Mouse (Mus musculus) neural tube, embryonic 11.5 days (tissue): ENCODE data around the gene Slc2a1. TPM values are rescaled to one million over a fixed set of nuclear protein-coding genes. Genes with fewer than 3 reads are reported as not detected.

Experiments used
- ATAC-seq: fragments of 200-750 bp; cut with Nextera tagmentation; 2 replicates; pipeline ENCODE4 v1.8.0; 2017; ENCODE audit warnings: moderate number of reproducible peaks, mild to moderate bottlenecking, moderate TSS enrichment, moderate library complexity; ENCODE audit not compliant: insufficient read depth, low FRiP score, low TSS enrichment
- DNase-seq: peaks from one replicate; pipeline ENCODE4 v3.0.0-alpha.2; 2015; ENCODE audit warnings: low spot score
- H3K27ac ChIP-seq: fragments of 300-500 bp; sonication (generic); 2 replicates; pipeline ENCODE4 v1.5.1; 2014; ENCODE audit warnings: low read depth, mild to moderate bottlenecking, low read length
- H3K27me3 ChIP-seq: fragments of 300-500 bp; sonication (generic); 2 replicates; pipeline ENCODE4 v1.6.1; 2014; ENCODE audit warnings: mild to moderate bottlenecking, low read length, mixed read lengths; ENCODE audit not compliant: control insufficient read depth, insufficient read depth
- H3K36me3 ChIP-seq: fragments of 300-500 bp; sonication (generic); 2 replicates; pipeline ENCODE4 v1.6.1; 2014; ENCODE audit warnings: mild to moderate bottlenecking, low read length, moderate library complexity, mixed read lengths; ENCODE audit not compliant: control insufficient read depth, insufficient read depth
- H3K4me1 ChIP-seq: fragments of 300-500 bp; sonication (generic); 2 replicates; pipeline ENCODE4 v1.6.1; 2014; ENCODE audit warnings: low read length, mixed read lengths; ENCODE audit not compliant: control insufficient read depth, insufficient read depth
- H3K4me2 ChIP-seq: fragments of 300-500 bp; sonication (generic); 2 replicates; pipeline ENCODE4 v1.6.1; 2014; ENCODE audit warnings: low read depth, mild to moderate bottlenecking, moderate library complexity
- H3K4me3 ChIP-seq: fragments of 300-500 bp; sonication (generic); 2 replicates; pipeline ENCODE4 v1.5.1; 2014; ENCODE audit warnings: low read depth, low read length
- H3K9ac ChIP-seq: fragments of 300-500 bp; sonication (generic); 2 replicates; pipeline ENCODE4 v1.6.1; 2014; ENCODE audit warnings: mild to moderate bottlenecking, low read length
- H3K9me3 ChIP-seq: fragments of 300-500 bp; sonication (generic); 2 replicates; pipeline ENCODE4 v1.6.1; 2016; ENCODE audit warnings: low read length; ENCODE audit not compliant: control insufficient read depth
- WGBS: fragments of 180-500 bp; shearing (Covaris S2); extraction: QIAGEN DNeasy Blood & Tissue Kit; methylation state at CpG from one replicate; pipeline ENCODE4 v1.1.7; 2014; 5-methylcytosine and 5-hydroxymethylcytosine counted together
- polyA plus RNA-seq: library from polyadenylated mRNA; unstranded; fragments of >200 nt; fragmentation: Nextera tagmentation; extraction: Ambion mirVana; gene quantifications from 2 replicates; pipeline ENCODE4 v1.2.1, GENCODE M21; 2014

The Slc2a1 gene
- polyA plus RNA-seq, 1 experiment from 2014 or later, result 162 TPM

DNA sequence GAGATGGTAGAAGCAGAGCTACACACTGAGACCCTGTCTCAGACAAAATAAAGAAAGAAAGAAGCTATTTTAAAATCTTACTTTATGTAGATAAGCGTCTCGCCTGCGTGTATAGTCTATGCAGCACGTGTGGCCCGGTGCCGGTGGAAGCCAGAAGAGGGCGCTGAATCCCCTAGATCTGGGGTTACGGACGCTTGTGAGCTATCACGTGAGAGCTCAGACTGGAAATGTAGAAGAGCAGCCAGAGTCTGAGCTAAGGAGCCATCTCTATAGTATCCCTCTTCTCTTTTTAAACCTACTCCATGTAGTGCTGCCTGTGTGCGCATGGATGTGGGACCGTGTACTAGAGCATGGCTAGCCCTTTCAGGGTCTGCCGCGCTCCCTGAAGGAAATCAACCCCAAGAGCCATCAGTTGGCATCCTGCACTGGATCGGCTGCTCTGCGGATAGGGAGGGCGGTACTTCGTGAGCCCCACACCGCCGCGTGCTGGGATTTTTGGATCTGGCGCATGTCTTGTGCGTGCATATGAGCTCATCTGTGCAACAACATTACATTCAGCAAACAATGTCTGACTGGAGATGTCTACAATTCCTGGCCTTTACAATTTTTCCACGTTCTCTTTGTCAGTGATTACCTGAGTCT is 33.8 kb downstream of the Slc2a1 start:
- Histone ChIP-seq H3K4me1 (0 out of 2 replicates have a peak, but pooled peaks cover 2% of the 10 kb centered on the region), H3K4me3 (no peak overlapping the region), H3K27me3 (no peaks in the 10 kb centered on the region), H3K9me3 (no peaks in the 10 kb centered on the region), H3K36me3 (no peaks in the 10 kb centered on the region), H3K27ac (no peak overlapping the region), H3K4me2 (peak overlapping the region; percentile 40), H3K9ac (0 out of 2 replicates have a peak overlapping the region, but pooled peaks have one; percentile 23)
- DNase-seq (peak; percentile 78), ATAC-seq (peak; percentile 60; the same call in 1 of the 2 replicates)
- 26% methylated on average over 24 of the region's 24 CpGs for WGBS

DNA sequence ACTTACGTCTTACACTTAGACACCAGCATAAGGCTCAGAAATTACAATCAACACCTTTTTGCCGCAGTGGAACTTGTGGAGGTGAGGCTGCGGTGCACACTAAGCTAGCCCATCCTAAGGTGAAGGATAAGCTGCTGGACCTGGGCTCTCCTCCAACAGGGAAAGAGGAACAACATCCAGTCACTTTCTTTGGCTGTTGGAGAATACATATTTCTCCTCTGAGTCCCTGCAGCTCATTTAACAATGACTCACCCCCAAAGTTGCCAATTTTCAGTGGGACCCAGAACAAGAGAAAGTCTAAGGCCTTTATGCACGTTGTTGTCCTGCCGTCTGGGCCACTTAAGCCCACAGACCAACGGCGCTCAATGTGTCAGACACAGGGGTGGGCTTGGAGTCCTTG is 38.3 kb downstream of the Slc2a1 start:
- Histone ChIP-seq H3K4me1 (no peaks in the 10 kb centered on the region), H3K4me2 (no peak overlapping the region), H3K4me3 (no peak overlapping the region), H3K9me3 (no peaks in the 10 kb centered on the region), H3K27ac (no peak overlapping the region), H3K27me3 (no peaks in the 10 kb centered on the region), H3K36me3 (no peaks in the 10 kb centered on the region), H3K9ac (no peak overlapping the region)
- DNase-seq (no peak), ATAC-seq (no peak)
- 90% methylated on average over 7 of the region's 7 CpGs for WGBS

DNA sequence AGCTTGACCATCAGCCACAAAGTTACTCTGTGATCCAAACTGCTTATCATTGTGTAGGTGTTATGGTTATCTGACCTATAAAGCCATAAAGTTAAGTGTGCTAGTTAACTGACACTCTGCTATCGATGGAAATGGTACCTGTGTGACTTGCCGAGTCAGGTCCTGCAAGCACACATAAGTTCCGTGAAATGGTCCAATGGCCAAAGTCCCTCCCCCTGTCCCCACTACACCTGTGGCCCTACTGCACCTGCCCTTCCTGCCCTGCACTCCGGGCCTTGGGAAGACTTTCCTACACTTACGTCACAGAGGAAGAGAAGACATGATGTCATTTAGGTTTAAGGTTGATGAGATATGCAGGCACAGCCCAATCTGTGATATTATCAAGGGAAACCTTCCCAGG is 38.8 kb downstream of the Slc2a1 start:
- ATAC-seq, result no peak
- H3K4me2 ChIP-seq, result no peak overlapping the region
- 91% methylated on average over 5 of the region's 5 CpGs for WGBS
- no peaks in the 10 kb centered on the region for H3K4me1 ChIP-seq
- no peak overlapping the region for H3K27ac ChIP-seq
- no peak for DNase-seq
- H3K9me3 ChIP-seq, result no peaks in the 10 kb centered on the region
- H3K36me3 ChIP-seq, result no peaks in the 10 kb centered on the region
- H3K4me3 ChIP-seq, result no peak overlapping the region
- H3K9ac ChIP-seq, result no peak overlapping the region
- no peaks in the 10 kb centered on the region for H3K27me3 ChIP-seq

- H3K27ac ChIP-seq, result no peak overlapping the region
- H3K4me3 ChIP-seq, result no peak overlapping the region
- no peaks in the 10 kb centered on the region for H3K27me3 ChIP-seq
- no peak overlapping the region for H3K4me2 ChIP-seq
- H3K36me3 ChIP-seq, result no peaks in the 10 kb centered on the region
- no peaks in the 10 kb centered on the region for H3K4me1 ChIP-seq
- no peak overlapping the region for H3K9ac ChIP-seq
- no peak for DNase-seq
- no peaks in the 10 kb centered on the region for H3K9me3 ChIP-seq
- ATAC-seq, result no peak
- WGBS, result 93% methylated on average over 11 of the region's 11 CpGs
Observed at GRCm38 (mm10) chr4:119148741-119149140, 40.2 kb downstream of the Slc2a1 start.

GRCm38 (mm10) chr4:119157186-119157585 is 48.7 kb downstream of the Slc2a1 start:
- 45% methylated on average over 2 of the region's 2 CpGs for WGBS
- peak; percentile 58 for DNase-seq
- ATAC-seq, result no peak

DNA sequence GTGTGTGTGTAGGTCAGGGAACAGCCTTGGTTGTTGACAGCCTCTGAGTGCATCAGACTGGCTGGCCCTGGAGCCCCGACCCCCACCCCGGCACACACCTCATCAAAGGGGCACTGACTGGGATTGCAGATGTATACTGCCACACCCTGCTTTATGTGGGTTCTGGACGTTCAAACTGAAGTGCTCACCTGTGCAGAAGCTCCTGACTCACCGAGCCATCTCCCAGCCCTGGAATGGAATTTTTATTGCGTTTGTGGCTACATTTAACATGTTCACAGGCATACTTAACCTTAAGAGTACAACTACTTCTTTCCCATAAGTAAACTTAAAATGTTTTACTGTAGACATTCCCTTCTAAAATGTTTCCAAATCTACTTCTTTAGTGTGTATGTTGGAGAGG is 49.4 kb downstream of the Slc2a1 start:
- no peak for ATAC-seq
- no peak overlapping the region for H3K9ac ChIP-seq
- H3K4me2 ChIP-seq, result no peak overlapping the region
- no peaks in the 10 kb centered on the region for H3K4me1 ChIP-seq
- no peaks in the 10 kb centered on the region for H3K36me3 ChIP-seq
- no peak for DNase-seq
- H3K9me3 ChIP-seq, result no peaks in the 10 kb centered on the region
- WGBS, result 84% methylated on average over 5 of the region's 5 CpGs
- no peak overlapping the region for H3K27ac ChIP-seq
- no peaks in the 10 kb centered on the region for H3K27me3 ChIP-seq
- no peak overlapping the region for H3K4me3 ChIP-seq

More at GRCm38 (mm10) chr4:119157186-119157585, 48.7 kb downstream of the Slc2a1 start:
- H3K9me3 ChIP-seq, result no peaks in the 10 kb centered on the region
- no peak overlapping the region for H3K4me2 ChIP-seq
- no peak overlapping the region for H3K4me3 ChIP-seq
- no peaks in the 10 kb centered on the region for H3K36me3 ChIP-seq
- no peak overlapping the region for H3K9ac ChIP-seq
- H3K4me1 ChIP-seq, result no peaks in the 10 kb centered on the region
- H3K27me3 ChIP-seq, result no peaks in the 10 kb centered on the region
- no peak overlapping the region for H3K27ac ChIP-seq

DNA sequence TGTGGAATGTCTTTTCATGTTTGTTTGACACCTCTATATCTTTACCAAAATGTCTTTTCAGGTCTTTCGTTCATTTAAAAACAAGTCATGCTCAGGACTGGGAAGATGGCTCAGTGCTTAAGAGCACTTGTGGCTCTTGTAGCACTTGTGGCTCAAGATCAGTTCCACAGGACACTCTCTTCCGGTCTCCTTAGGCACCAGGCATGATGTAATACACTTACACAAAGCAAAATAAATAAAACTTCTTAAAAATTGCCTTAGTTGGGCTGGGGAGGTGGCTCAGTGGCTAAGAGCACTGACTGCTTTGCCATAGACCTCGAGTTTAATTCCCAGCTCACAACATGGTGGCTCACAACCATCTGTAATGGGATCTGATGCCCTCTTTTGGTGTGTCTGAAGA is 52.8 kb downstream of the Slc2a1 start:
- no peaks in the 10 kb centered on the region for H3K4me1 ChIP-seq

GRCm38 (mm10) chr4:119162990-119163389 is 54.5 kb downstream of the Slc2a1 start:
- Histone ChIP-seq H3K9me3 (no peaks in the 10 kb centered on the region), H3K36me3 (no peaks in the 10 kb centered on the region), H3K4me1 (no peaks in the 10 kb centered on the region), H3K27me3 (no peaks in the 10 kb centered on the region), H3K9ac (no peak overlapping the region), H3K4me2 (no peak overlapping the region), H3K4me3 (no peak overlapping the region), H3K27ac (no peak overlapping the region)
- WGBS, result 72% methylated on average over 4 of the region's 4 CpGs
- no peak for DNase-seq
- ATAC-seq, result no peak

More for the DNA sequence above, 52.8 kb downstream of the Slc2a1 start:
- no peak overlapping the region for H3K4me2 ChIP-seq
- WGBS, result 77% methylated on average over 3 of the region's 3 CpGs
- no peaks in the 10 kb centered on the region for H3K27me3 ChIP-seq
- H3K4me3 ChIP-seq, result no peak overlapping the region
- no peak overlapping the region for H3K27ac ChIP-seq
- ATAC-seq (no peak), DNase-seq (no peak)
- H3K36me3 ChIP-seq, result no peaks in the 10 kb centered on the region
- H3K9me3 ChIP-seq, result no peaks in the 10 kb centered on the region
- H3K9ac ChIP-seq, result no peak overlapping the region

DNA sequence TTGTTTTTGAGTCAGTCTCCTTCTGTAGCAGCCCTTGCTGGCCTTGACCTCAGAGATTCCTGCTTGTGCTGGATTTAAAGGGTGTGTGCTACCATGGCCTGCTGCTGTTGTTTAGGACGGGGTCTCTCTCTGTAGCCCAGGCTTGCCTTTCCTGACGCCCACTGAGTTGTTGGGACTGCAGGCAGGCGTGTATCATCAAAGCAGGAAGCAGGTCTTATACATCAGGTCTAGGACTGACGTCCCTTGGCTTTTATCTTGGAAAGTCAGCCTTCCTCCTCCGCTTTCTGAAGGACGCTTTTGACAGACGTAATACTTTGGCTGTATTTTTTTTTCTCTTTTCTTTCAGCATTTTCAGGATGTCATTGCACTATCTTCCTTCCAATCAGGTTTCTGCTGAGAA is 57.4 kb downstream of the Slc2a1 start:
- H3K27me3 ChIP-seq, result no peaks in the 10 kb centered on the region
- H3K9me3 ChIP-seq, result no peaks in the 10 kb centered on the region
- DNase-seq (no peak), ATAC-seq (no peak)
- 84% methylated on average over 7 of the region's 7 CpGs for WGBS
- no peak overlapping the region for H3K27ac ChIP-seq
- H3K4me1 ChIP-seq, result no peaks in the 10 kb centered on the region
- H3K4me3 ChIP-seq, result no peak overlapping the region
- no peak overlapping the region for H3K9ac ChIP-seq
- H3K36me3 ChIP-seq, result 0 out of 2 replicates have a peak, but pooled peaks cover 8% of the 10 kb centered on the region
- no peak overlapping the region for H3K4me2 ChIP-seq
